Mouse (Mus musculus) lung, embryonic 14.5 days (tissue): ENCODE results near the gene Tle4. TPM values are rescaled to one million over a fixed set of nuclear protein-coding genes. Genes with fewer than 3 reads are reported as not detected.
A peak's percentile ranks its signal among the peaks of the same experiment; 100 is the strongest.

Experiments
- ATAC-seq: fragments of 200-750 bp; cut with Nextera tagmentation; 2 replicates; pipeline ENCODE4 v1.8.0; 2017; ENCODE audit warnings: mild to moderate bottlenecking, moderate TSS enrichment, moderate library complexity; ENCODE audit not compliant: insufficient read depth
- DNase-seq: peaks from one replicate; pipeline ENCODE4 v3.0.0-alpha.2; 2015
- H3K27ac ChIP-seq: fragments of 300-500 bp; sonication (generic); 2 replicates; pipeline ENCODE4 v1.5.1; 2014; ENCODE audit warnings: low read depth, mild to moderate bottlenecking, moderate library complexity
- H3K27me3 ChIP-seq: fragments of 300-500 bp; sonication (generic); 2 replicates; pipeline ENCODE4 v1.6.1; 2014; ENCODE audit warnings: low read length, control low read depth; ENCODE audit not compliant: insufficient read depth
- H3K36me3 ChIP-seq: fragments of 300-500 bp; sonication (generic); 2 replicates; pipeline ENCODE4 v1.6.1; 2014; ENCODE audit warnings: control low read depth; ENCODE audit not compliant: insufficient read depth
- H3K4me1 ChIP-seq: fragments of 300-500 bp; sonication (generic); 2 replicates; pipeline ENCODE4 v1.6.1; 2014; ENCODE audit warnings: antibody characterized with exemption, control low read depth; ENCODE audit not compliant: insufficient read depth
- H3K4me2 ChIP-seq: fragments of 300-500 bp; sonication (generic); 2 replicates; pipeline ENCODE4 v1.6.1; 2014; ENCODE audit warnings: mild to moderate bottlenecking
- H3K4me3 ChIP-seq: fragments of 300-500 bp; sonication (generic); 2 replicates; pipeline ENCODE4 v1.5.1; 2014; ENCODE audit warnings: low read depth, low read length
- H3K9ac ChIP-seq: fragments of 300-500 bp; sonication (generic); 2 replicates; pipeline ENCODE4 v1.6.1; 2014
- H3K9me3 ChIP-seq: fragments of 300-500 bp; sonication (generic); 2 replicates; pipeline ENCODE4 v1.6.1; 2016; ENCODE audit warnings: low read depth, low read length, control low read depth
- CTCF ChIP-seq: IDR thresholded peaks from 2 replicates; pipeline ENCODE4 v1.5.1; 2016; ENCODE audit warnings: antibody characterized with exemption, low read depth
- WGBS: fragments of 180-500 bp; shearing (Covaris S2); extraction: QIAGEN DNeasy Blood & Tissue Kit; methylation state at CpG from one replicate; pipeline ENCODE4 v1.1.7; 2014; 5-methylcytosine and 5-hydroxymethylcytosine counted together
- polyA plus RNA-seq: library from polyadenylated mRNA; unstranded; fragments of >200 nt; fragmentation: Nextera tagmentation; extraction: Ambion mirVana; gene quantifications from 2 replicates; pipeline ENCODE4 v1.2.1, GENCODE M21; 2014

Gene Tle4
- polyA plus RNA-seq, 1 experiment from 2014 or later, result 16.9 TPM

GRCm38 (mm10) chr19:14425122-14425521, 172.7 kb downstream of the Tle4 start:
- H3K4me2 ChIP-seq, result no peak overlapping the region
- ATAC-seq, result no peak
- no peaks in the 10 kb centered on the region for H3K36me3 ChIP-seq
- no peaks in the 10 kb centered on the region for H3K9me3 ChIP-seq
- no peak overlapping the region for H3K4me3 ChIP-seq
- H3K27ac ChIP-seq, result no peak overlapping the region
- H3K4me1 ChIP-seq, result no peaks in the 10 kb centered on the region
- peak; percentile 28 for TF ChIP-seq CTCF
- no peaks in the 10 kb centered on the region for H3K27me3 ChIP-seq
- WGBS, result 25% methylated on average over 6 of the region's 6 CpGs
- no peak for DNase-seq
- no peak overlapping the region for H3K9ac ChIP-seq

DNA sequence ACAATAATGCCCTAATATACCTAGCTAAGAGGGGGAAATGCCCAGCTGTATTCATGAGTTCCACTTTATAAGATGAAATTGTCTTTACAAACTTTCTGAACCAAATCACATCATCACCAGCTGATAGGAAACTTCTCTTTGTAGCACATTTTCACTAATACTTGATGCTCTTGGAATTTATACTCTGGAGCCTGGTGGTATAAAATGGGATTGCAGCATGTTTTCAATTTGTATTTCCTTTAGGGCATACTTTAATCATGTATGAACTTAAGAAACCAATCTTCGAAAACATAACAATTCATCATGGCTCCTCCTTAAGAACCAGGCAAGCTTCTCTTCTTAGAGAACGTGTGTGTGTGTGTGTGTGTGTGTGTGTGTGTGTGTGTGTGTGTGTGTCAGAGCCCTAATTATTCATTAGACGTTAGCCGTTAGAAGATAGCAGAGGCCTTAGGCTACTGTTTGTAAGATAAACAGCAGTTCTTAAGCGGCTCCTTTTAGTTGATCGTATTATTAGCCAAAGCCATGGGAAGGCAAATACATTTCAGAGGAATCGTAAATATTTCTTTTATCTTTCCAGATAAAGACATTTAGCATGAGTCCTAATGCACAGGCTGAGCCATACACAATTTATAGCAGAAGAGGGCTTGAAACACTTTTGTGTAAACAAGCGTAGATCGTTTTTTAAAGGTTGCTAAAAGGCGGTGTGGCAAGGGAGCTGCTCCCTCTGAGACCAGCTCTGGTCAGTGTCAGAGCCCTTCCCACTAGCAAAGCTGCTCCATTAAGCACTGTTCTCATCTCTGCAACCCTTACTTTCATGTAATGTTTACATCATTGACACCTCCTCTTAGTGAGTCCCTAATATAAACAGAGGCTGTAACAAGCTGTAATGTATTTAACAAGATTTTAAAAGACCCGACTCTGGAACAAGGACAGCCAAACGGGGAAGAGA, 173.6 kb downstream of the Tle4 start:
- H3K4me3 ChIP-seq, result no peak overlapping the region
- H3K4me1 ChIP-seq, result no peaks in the 10 kb centered on the region
- no peaks in the 10 kb centered on the region for H3K27me3 ChIP-seq
- 14% methylated on average over 12 of the region's 12 CpGs for WGBS
- 0 out of 2 replicates have a peak overlapping the region, but pooled peaks have one; percentile 12 for H3K4me2 ChIP-seq
- H3K27ac ChIP-seq, result no peak overlapping the region
- peak; percentile 30 for TF ChIP-seq CTCF
- no peaks in the 10 kb centered on the region for H3K36me3 ChIP-seq
- DNase-seq, result peak; percentile 62
- peak; percentile 80 for ATAC-seq
- no peaks in the 10 kb centered on the region for H3K9me3 ChIP-seq
- H3K9ac ChIP-seq, result no peak overlapping the region

DNA sequence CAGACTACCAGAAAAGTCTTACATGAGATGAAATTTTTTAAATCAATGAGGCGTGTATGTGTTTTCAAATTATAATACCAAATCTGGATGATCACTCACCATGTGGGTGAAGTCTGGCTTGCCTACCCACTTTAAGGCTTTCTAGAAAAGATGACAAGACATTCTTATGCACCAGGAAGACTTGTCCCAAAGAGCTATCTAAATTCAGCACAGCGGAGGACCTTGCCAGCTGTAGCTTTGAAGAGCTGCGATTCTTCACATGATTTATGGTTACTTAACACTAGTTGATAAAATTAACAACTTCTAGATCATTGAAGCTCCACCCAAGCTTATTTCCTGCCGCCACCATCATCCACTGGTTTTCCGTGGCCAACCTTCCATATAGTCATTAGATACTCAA, 176.2 kb downstream of the Tle4 start:
- Histone ChIP-seq H3K9ac (no peak overlapping the region), H3K27ac (no peak overlapping the region), H3K9me3 (no peaks in the 10 kb centered on the region), H3K4me2 (no peak overlapping the region), H3K4me3 (no peak overlapping the region), H3K4me1 (no peaks in the 10 kb centered on the region), H3K36me3 (no peaks in the 10 kb centered on the region), H3K27me3 (no peaks in the 10 kb centered on the region)
- ATAC-seq (no peak), DNase-seq (no peak)
- 90% methylated on average over 5 of the region's 5 CpGs for WGBS
- no peak for TF ChIP-seq CTCF

GRCm38 (mm10) chr19:14419886-14420285, 178.0 kb downstream of the Tle4 start:
- Histone ChIP-seq H3K27ac (no peak overlapping the region), H3K4me1 (no peaks in the 10 kb centered on the region), H3K36me3 (no peaks in the 10 kb centered on the region), H3K9ac (no peak overlapping the region), H3K9me3 (no peaks in the 10 kb centered on the region), H3K27me3 (no peaks in the 10 kb centered on the region; the same call in 1 of the 2 replicates), H3K4me3 (no peak overlapping the region), H3K4me2 (no peak overlapping the region)
- no peak for DNase-seq
- WGBS, result 70% methylated on average over 5 of the region's 5 CpGs
- no peak for TF ChIP-seq CTCF
- no peak for ATAC-seq

DNA sequence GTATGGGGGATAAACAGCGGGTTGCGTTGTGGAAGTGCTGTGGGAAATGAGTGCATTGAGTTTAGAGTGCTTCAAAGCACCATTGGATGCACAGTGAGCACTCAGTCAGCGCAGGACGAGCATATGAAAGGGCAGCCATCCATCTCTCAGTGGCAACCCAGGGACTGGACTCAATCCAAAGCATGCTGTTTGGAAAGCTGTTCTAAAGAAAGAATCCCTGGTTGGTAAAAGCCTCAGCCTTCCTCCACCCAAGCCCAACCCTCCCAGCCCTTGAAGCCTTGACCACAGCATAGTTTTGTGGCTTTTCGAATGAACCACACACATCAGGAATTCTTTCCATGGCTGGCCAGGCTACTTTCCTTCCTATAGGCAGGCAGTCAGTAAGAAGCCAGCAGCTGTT, 181.0 kb downstream of the Tle4 start:
- H3K9ac ChIP-seq, result no peak overlapping the region
- DNase-seq (peak; percentile 39), ATAC-seq (no peak)
- WGBS, result 59% methylated on average over 5 of the region's 5 CpGs
- no peaks in the 10 kb centered on the region for H3K9me3 ChIP-seq
- no peak overlapping the region for H3K4me2 ChIP-seq
- H3K36me3 ChIP-seq, result no peaks in the 10 kb centered on the region
- H3K27ac ChIP-seq, result no peak overlapping the region
- no peak overlapping the region for H3K4me3 ChIP-seq
- H3K4me1 ChIP-seq, result no peaks in the 10 kb centered on the region
- no peaks in the 10 kb centered on the region; the same call in 1 of the 2 replicates for H3K27me3 ChIP-seq
- no peak for TF ChIP-seq CTCF

DNA sequence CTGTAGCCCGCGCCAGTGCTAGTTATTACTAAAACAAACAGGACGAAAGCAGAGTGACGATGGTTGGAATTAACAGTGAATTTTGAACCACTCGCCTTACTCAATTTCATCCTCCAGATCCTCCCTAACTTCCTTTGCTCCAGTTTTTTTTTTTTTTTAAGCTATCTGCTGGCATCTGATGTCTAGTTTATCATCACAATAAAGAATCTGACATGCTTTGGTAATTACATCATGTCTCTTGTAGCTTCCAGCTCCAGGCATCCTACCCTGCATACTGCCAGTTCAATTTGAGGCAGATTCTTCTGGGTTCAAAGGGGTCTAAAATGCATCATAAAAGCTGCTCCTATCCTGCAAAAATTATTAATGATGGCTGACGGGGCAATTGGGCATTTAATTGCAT, 181.9 kb downstream of the Tle4 start:
- H3K27me3 ChIP-seq, result no peaks in the 10 kb centered on the region; the same call in 1 of the 2 replicates
- H3K4me2 ChIP-seq, result no peak overlapping the region
- 69% methylated on average over 6 of the region's 6 CpGs for WGBS
- H3K4me3 ChIP-seq, result no peak overlapping the region
- H3K36me3 ChIP-seq, result no peaks in the 10 kb centered on the region
- H3K4me1 ChIP-seq, result no peaks in the 10 kb centered on the region
- TF ChIP-seq CTCF, result no peak
- DNase-seq, result no peak
- H3K9me3 ChIP-seq, result no peaks in the 10 kb centered on the region
- H3K9ac ChIP-seq, result no peak overlapping the region
- ATAC-seq, result no peak
- no peak overlapping the region for H3K27ac ChIP-seq

DNA sequence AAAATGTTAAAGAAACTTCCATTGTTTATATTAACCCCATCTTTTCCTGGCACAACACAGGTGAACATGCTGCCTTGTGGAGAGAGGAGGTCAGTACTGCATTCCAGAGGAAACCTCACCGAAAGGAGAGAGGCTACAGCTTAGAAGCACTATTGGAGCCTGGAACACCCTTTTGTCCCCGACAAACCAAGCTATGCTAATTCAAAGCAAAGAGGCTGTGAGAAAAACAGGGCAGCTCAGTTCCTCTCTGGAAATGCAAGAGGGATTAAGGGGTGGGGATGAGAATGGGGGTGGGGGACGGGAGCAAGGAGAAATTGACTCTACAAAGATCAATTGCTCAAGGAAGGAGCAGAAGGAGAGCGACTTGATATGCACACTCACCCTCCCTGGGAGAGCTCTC, 182.9 kb downstream of the Tle4 start:
- H3K27me3 ChIP-seq, result no peaks in the 10 kb centered on the region; the same call in 1 of the 2 replicates

More for the DNA sequence above, 182.9 kb downstream of the Tle4 start:
- H3K9me3 ChIP-seq, result no peaks in the 10 kb centered on the region
- H3K4me2 ChIP-seq, result no peak overlapping the region
- ATAC-seq (no peak), DNase-seq (no peak)
- no peak overlapping the region for H3K9ac ChIP-seq
- no peaks in the 10 kb centered on the region for H3K4me1 ChIP-seq
- TF ChIP-seq CTCF, result no peak
- H3K4me3 ChIP-seq, result no peak overlapping the region
- 17% methylated on average over 4 of the region's 4 CpGs for WGBS
- H3K36me3 ChIP-seq, result no peaks in the 10 kb centered on the region
- no peak overlapping the region for H3K27ac ChIP-seq
